Mouse (Mus musculus): ENCODE measurements around the gene Rell1.

DNA sequence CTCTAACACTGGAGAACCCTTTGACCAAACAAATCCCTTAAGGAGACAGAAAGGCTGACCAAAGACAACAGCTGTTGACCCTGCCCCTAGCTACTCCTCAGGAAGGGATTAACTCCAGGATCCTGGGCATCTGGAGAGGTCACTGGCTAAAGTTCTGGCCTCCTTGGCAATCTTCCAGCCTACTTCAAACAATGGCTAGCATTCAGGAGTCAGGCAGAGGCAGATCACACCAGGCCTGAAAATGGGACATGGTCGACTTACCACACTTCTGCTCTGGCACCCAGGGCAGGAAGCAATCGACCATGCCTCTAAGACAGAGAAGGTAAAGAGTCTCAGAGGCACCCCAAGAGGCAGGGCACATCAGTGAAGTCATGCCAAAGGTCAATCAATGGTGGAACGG, 19.5 kb downstream of the Rell1 start:
- TF ChIP-seq POLR2A (IDR thresholded peaks at IDR 0.05; ENCODE audit: insufficient read depth, low read length) (no peak), CTCF (IDR thresholded peaks at IDR 0.05; ENCODE audit: low read depth, low read length) (no peak), EP300 (IDR thresholded peaks at IDR 0.05; ENCODE audit: insufficient read depth, low read depth, low read length) (no peak)
